8 mouse cellular contexts compared by ENCODE assay signal in the genomic region with DNA sequence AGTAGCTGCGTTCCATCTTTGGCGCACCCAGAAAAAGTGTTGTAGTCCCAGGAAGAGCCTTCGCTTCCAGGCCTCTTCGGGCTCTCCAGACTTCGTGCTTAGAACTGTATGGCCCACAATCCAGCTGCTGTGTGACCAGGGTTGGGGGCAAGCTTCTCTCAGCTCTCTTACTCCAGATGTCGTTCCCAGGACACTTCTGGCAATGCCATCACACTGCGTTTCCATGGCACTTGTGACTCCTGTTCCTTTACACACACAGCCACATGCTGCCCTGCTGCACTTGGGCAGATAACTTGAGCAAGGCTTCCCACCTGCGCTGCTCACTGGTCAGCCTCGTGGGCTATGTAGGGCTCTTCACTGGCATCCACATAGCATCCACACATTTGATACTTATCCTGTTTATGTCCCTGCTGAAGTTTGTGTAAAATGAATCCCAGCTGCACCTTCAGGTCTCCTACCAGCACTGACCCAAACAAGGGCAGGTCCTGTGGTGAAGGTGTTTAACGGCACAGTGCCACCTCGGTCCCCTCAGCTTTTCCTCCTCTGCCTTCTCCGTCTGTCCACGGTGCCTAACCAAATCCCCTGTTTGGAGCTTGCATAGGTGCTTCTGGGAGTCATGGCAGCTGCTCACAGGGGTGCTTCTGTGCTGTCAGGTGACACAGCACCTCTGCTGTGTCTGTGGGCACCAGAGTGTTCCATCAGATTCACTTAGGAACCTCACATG. TPM values are rescaled to one million over a fixed set of nuclear protein-coding genes. Genes with fewer than 3 reads are reported as not detected.
DNase-seq lines count a peak whose midpoint lies in the region; ATAC-seq and TF ChIP-seq lines count a peak whose summit lies in the region.

No protein-coding gene starts in this region.

- no peak overlapping the region for H3K9ac ChIP-seq in lung, embryonic 16.5 days (ENCODE audit: low read length)
- H3K9ac ChIP-seq in forebrain, embryonic 13.5 days, result no peak overlapping the region
- H3K9ac ChIP-seq in intestine, postnatal 0 days (ENCODE audit: low read depth, low read length), result no peak overlapping the region

- H3K4me3 ChIP-seq in lung, embryonic 16.5 days (ENCODE audit: low read length), result no peak overlapping the region
- H3K4me3 ChIP-seq in forebrain, embryonic 13.5 days, result no peak overlapping the region
- no peak overlapping the region for H3K4me3 ChIP-seq in intestine, postnatal 0 days (ENCODE audit: low read depth, low read length)
- no peak overlapping the region for H3K4me3 ChIP-seq in olfactory bulb, adult 2 months (ENCODE audit: insufficient read depth, low read depth, low read length)

- no peak for DNase-seq in lung, postnatal 10 days
- DNase-seq in layer of hippocampus, postnatal 36 days, result no peak
- DNase-seq in layer of hippocampus, adult 9-10 months (ENCODE audit: low spot score), result no peak
- DNase-seq in lung, adult 18-20 months, result no peak

- no peak for ATAC-seq in lung, embryonic 16.5 days (ENCODE audit: low read depth)
- no peak for ATAC-seq in forebrain, embryonic 13.5 days
- ATAC-seq in intestine, postnatal 0 days, result no peak

- peaks cover 52% of the 10 kb centered on the region for H3K4me1 ChIP-seq in lung, embryonic 16.5 days (replicated peaks; ENCODE audit: control insufficient read depth, insufficient read depth, low read length)
- peaks cover 60% of the 10 kb centered on the region for H3K4me1 ChIP-seq in forebrain, embryonic 13.5 days
- peaks cover 7% of the 10 kb centered on the region for H3K4me1 ChIP-seq in intestine, postnatal 0 days (replicated peaks; ENCODE audit: control insufficient read depth, insufficient read depth, low read length)
- peaks cover 55% of the 10 kb centered on the region for H3K4me1 ChIP-seq in olfactory bulb, adult 2 months (ENCODE audit: control insufficient read depth, insufficient read depth, low read length)

- no peak for TF ChIP-seq CTCF in intestine, postnatal 0 days (IDR thresholded peaks at IDR 0.05; ENCODE audit: low read depth)
- TF ChIP-seq CTCF in olfactory bulb, adult 2 months (IDR thresholded peaks at IDR 0.05; ENCODE audit: insufficient read depth, low read depth, low read length), result no peak

- peak overlapping the region; percentile 96 for H3K27ac ChIP-seq in lung, embryonic 16.5 days (ENCODE audit: low read length)
- H3K27ac ChIP-seq in forebrain, embryonic 13.5 days, result peak overlapping the region; percentile 99
- H3K27ac ChIP-seq in intestine, postnatal 0 days (ENCODE audit: low read depth, low read length), result peak overlapping the region; percentile 92; the same call in 1 of the 2 replicates
- H3K27ac ChIP-seq in olfactory bulb, adult 2 months (ENCODE audit: insufficient read depth, low read depth, low read length), result peak overlapping the region; percentile 88

- no peaks in the 10 kb centered on the region for H3K27me3 ChIP-seq in lung, embryonic 16.5 days (ENCODE audit: control insufficient read depth, insufficient read depth, low read depth, low read length)
- H3K27me3 ChIP-seq in forebrain, embryonic 13.5 days, result no peaks in the 10 kb centered on the region
- H3K27me3 ChIP-seq in intestine, postnatal 0 days (replicated peaks; ENCODE audit: control insufficient read depth, insufficient read depth, low read length), result no peaks in the 10 kb centered on the region

- no peak overlapping the region for H3K4me2 ChIP-seq in lung, embryonic 16.5 days (ENCODE audit: low read depth, low read length)
- H3K4me2 ChIP-seq in forebrain, embryonic 13.5 days, result no peak overlapping the region
- H3K4me2 ChIP-seq in intestine, postnatal 0 days (replicated peaks; ENCODE audit: low read depth), result no peak overlapping the region

- H3K36me3 ChIP-seq in lung, embryonic 16.5 days (ENCODE audit: control insufficient read depth, insufficient read depth, low read length), result peaks cover 5% of the 10 kb centered on the region
- peaks cover 5% of the 10 kb centered on the region for H3K36me3 ChIP-seq in forebrain, embryonic 13.5 days (ENCODE audit: poor library complexity, severe bottlenecking)
- H3K36me3 ChIP-seq in intestine, postnatal 0 days (ENCODE audit: control insufficient read depth, insufficient read depth), result peaks cover 17% of the 10 kb centered on the region; the same call in 1 of the 2 replicates

- no peaks in the 10 kb centered on the region for H3K9me3 ChIP-seq in lung, embryonic 16.5 days (ENCODE audit: control insufficient read depth, low read length)
- no peaks in the 10 kb centered on the region for H3K9me3 ChIP-seq in forebrain, embryonic 13.5 days (replicated peaks)
- no peaks in the 10 kb centered on the region for H3K9me3 ChIP-seq in intestine, postnatal 0 days (ENCODE audit: control insufficient read depth)

- no peak for TF ChIP-seq POLR2A in olfactory bulb, adult 2 months (IDR thresholded peaks at IDR 0.05; ENCODE audit: insufficient read depth, low read depth, low read length)

- WGBS in lung, embryonic 16.5 days, result 73% methylated on average over 13 of the region's 13 CpGs
- 93% methylated on average over 13 of the region's 13 CpGs for whole genome bisulfite sequencing in forebrain, embryonic 13.5 days
- 83% methylated on average over 13 of the region's 13 CpGs for WGBS in intestine, postnatal 0 days
- WGBS in olfactory bulb, adult 2 months, result 88% methylated on average over 13 of the region's 13 CpGs

RNA-seq across cellular contexts. Expression of gene Hacl1, which starts 22.5 kb away (rescaled TPM):
- polyA plus RNA-seq in lung, embryonic 16.5 days (2015; fragmentation: Nextera tagmentation; extraction: Ambion mirVana), result 11.4 and 12.7 TPM in 2 replicates
- polyA plus RNA-seq in forebrain, embryonic 13.5 days (2015; fragmentation: Nextera tagmentation; extraction: Ambion mirVana), result 7.7 and 8.9 TPM in 2 replicates
- polyA plus RNA-seq in intestine, postnatal 0 days (2015; fragmentation: Nextera tagmentation; extraction: Ambion mirVana), result 35.5 and 41.3 TPM in 2 replicates
- not detected in 2 replicates for polyA plus RNA-seq in olfactory bulb, adult 2 months (2012; ENCODE audit: insufficient read depth, insufficient read length, low replicate concordance, missing spikeins)
- 1 to 10 TPM; 6.6 to 9.8 TPM for total RNA-seq in layer of hippocampus, postnatal 36 days (2021)

RNA-seq across cellular contexts. Expression of gene Btd, which starts 22.7 kb away (rescaled TPM):
- polyA plus RNA-seq in lung, embryonic 16.5 days (2015; fragmentation: Nextera tagmentation; extraction: Ambion mirVana), result 27.8 and 28.6 TPM in 2 replicates
- polyA plus RNA-seq in forebrain, embryonic 13.5 days (2015; fragmentation: Nextera tagmentation; extraction: Ambion mirVana), result 12.5 and 12.7 TPM in 2 replicates
- polyA plus RNA-seq in intestine, postnatal 0 days (2015; fragmentation: Nextera tagmentation; extraction: Ambion mirVana), result 45.5 and 48.5 TPM in 2 replicates
- polyA plus RNA-seq in olfactory bulb, adult 2 months (2012; ENCODE audit: insufficient read depth, insufficient read length, low replicate concordance, missing spikeins), result not detected in 2 replicates
- total RNA-seq in layer of hippocampus, postnatal 36 days (2021), result 10 to 100 TPM in 1 of 2 experiments, 1 to 10 TPM in 1; 9.5 to 10.9 TPM

RNA-seq across cellular contexts. Expression of gene Gm49387, which starts 22.9 kb away (rescaled TPM):
- polyA plus RNA-seq in lung, embryonic 16.5 days (2015; fragmentation: Nextera tagmentation; extraction: Ambion mirVana), result 0.45 and 1.6 TPM in 2 replicates
- not detected in 2 replicates for polyA plus RNA-seq in forebrain, embryonic 13.5 days (2015; fragmentation: Nextera tagmentation; extraction: Ambion mirVana)
- 0.94 TPM in 1 of 2 replicates, not detected in the other for polyA plus RNA-seq in intestine, postnatal 0 days (2015; fragmentation: Nextera tagmentation; extraction: Ambion mirVana)
- not detected in 2 replicates for polyA plus RNA-seq in olfactory bulb, adult 2 months (2012; ENCODE audit: insufficient read depth, insufficient read length, low replicate concordance, missing spikeins)
- not detected for total RNA-seq in layer of hippocampus, postnatal 36 days (2021)

Comparison
In these comparisons a context has a peak if more than half of its experiments do, and no peak if none do; other contexts are left out.
1. RNA of gene Btd, which starts 22.7 kb away (polyA plus RNA-seq): 45.5 to 48.5 TPM in intestine, postnatal 0 days, 27.8 to 28.6 TPM in lung, embryonic 16.5 days and 12.5 to 12.7 TPM in forebrain, embryonic 13.5 days; not detected in olfactory bulb, adult 2 months; every median in the first group is over 10 times any median in the second.
2. Peak in every context shown above with its lines, with median percentiles within 50 percentile points of each other: H3K27ac ChIP-seq.